Mouse (Mus musculus) liver, embryonic 15.5 days (tissue): ENCODE measurements around the gene Tle1. TPM values are rescaled to one million over a fixed set of nuclear protein-coding genes. Genes with fewer than 3 reads are reported as not detected.
A peak's percentile ranks its signal among the peaks of the same experiment; 100 is the strongest.

Experiments used
- ATAC-seq: fragments of 200-750 bp; cut with Nextera tagmentation; 2 replicates; pipeline ENCODE4 v1.8.0; 2017; ENCODE audit warnings: moderate number of reproducible peaks, mild to moderate bottlenecking, moderate library complexity; ENCODE audit not compliant: insufficient read depth
- H3K27ac ChIP-seq: fragments of 300-500 bp; sonication (generic); replicated peaks from 2 replicates; pipeline ENCODE4 v1.5.1; 2015; ENCODE audit warnings: mild to moderate bottlenecking, inconsistent platforms
- H3K27me3 ChIP-seq: fragments of 300-500 bp; sonication (generic); 2 replicates; pipeline ENCODE4 v1.6.1; 2015; ENCODE audit warnings: mild to moderate bottlenecking, inconsistent platforms
- H3K36me3 ChIP-seq: fragments of 300-500 bp; sonication (generic); replicated peaks from 2 replicates; pipeline ENCODE4 v1.6.1; 2015; ENCODE audit warnings: moderate library complexity, mild to moderate bottlenecking, inconsistent platforms
- H3K4me1 ChIP-seq: fragments of 300-500 bp; sonication (generic); replicated peaks from 2 replicates; pipeline ENCODE4 v1.6.1; 2015; ENCODE audit warnings: inconsistent platforms
- H3K4me2 ChIP-seq: fragments of 300-500 bp; sonication (generic); 2 replicates; pipeline ENCODE4 v1.6.1; 2015; ENCODE audit warnings: moderate library complexity, mild to moderate bottlenecking, inconsistent platforms
- H3K4me3 ChIP-seq: fragments of 300-500 bp; sonication (generic); replicated peaks from 2 replicates; pipeline ENCODE4 v1.5.1; 2015; ENCODE audit warnings: mild to moderate bottlenecking, inconsistent platforms
- H3K9ac ChIP-seq: fragments of 300-500 bp; sonication (generic); 2 replicates; pipeline ENCODE4 v1.6.1; 2015; ENCODE audit warnings: moderate library complexity, mild to moderate bottlenecking, inconsistent platforms
- H3K9me3 ChIP-seq: fragments of 300-500 bp; sonication (generic); replicated peaks from 2 replicates; pipeline ENCODE4 v1.6.1; 2016; ENCODE audit warnings: inconsistent platforms
- WGBS: fragments of 180-500 bp; shearing (Covaris S2); methylation state at CpG from one replicate; pipeline ENCODE4 v1.1.7; 2015; ENCODE audit warnings: mixed read lengths; ENCODE audit not compliant: insufficient replicate concordance; 5-methylcytosine and 5-hydroxymethylcytosine counted together
- polyA plus RNA-seq: library from polyadenylated mRNA; unstranded; fragments of >200 nt; fragmentation: Nextera tagmentation; extraction: Ambion mirVana; gene quantifications from 2 replicates; pipeline ENCODE4 v1.2.1, GENCODE M21; 2015

Gene Tle1
- polyA plus RNA-seq: 7.5 and 9.5 TPM in 2 replicates

GRCm38 (mm10) chr4:72200559-72201409, at the start of gene Tle1:
TSS of gene Tle1 (minus strand) at chr4:72200919.
- no peaks in the 10 kb centered on the region for H3K36me3 ChIP-seq
- WGBS: under 1% methylated on average over 107 of the region's 107 CpGs
- peak within 1 kb of the TSS; percentile 96 for H3K4me2 ChIP-seq
- no peaks in the 10 kb centered on the region for H3K9me3 ChIP-seq
- peaks cover 31% of the 10 kb centered on the region for H3K4me1 ChIP-seq
- peak within 1 kb of the TSS; percentile 74 for H3K4me3 ChIP-seq
- H3K27ac ChIP-seq: peak within 1 kb of the TSS; percentile 84
- H3K9ac ChIP-seq: peak within 1 kb of the TSS; percentile 68
- ATAC-seq: peak; percentile 92
- peaks cover 40% of the 10 kb centered on the region for H3K27me3 ChIP-seq

GRCm38 (mm10) chr4:72233584-72234219, 33.0 kb upstream of the Tle1 start:
- no peak overlapping the region for H3K4me2 ChIP-seq
- H3K27me3 ChIP-seq: no peaks in the 10 kb centered on the region
- no peaks in the 10 kb centered on the region for H3K4me1 ChIP-seq
- no peak overlapping the region for H3K27ac ChIP-seq
- no peaks in the 10 kb centered on the region for H3K36me3 ChIP-seq
- no peak overlapping the region for H3K4me3 ChIP-seq
- no peaks in the 10 kb centered on the region for H3K9me3 ChIP-seq
- no peak for ATAC-seq
- no peak overlapping the region for H3K9ac ChIP-seq
- 42% methylated on average over 4 of the region's 4 CpGs for WGBS

- Histone ChIP-seq H3K36me3 (no peaks in the 10 kb centered on the region), H3K27ac (no peak overlapping the region), H3K4me2 (no peak overlapping the region), H3K9me3 (no peaks in the 10 kb centered on the region), H3K4me3 (no peak overlapping the region), H3K27me3 (no peaks in the 10 kb centered on the region), H3K4me1 (no peaks in the 10 kb centered on the region), H3K9ac (no peak overlapping the region)
- 35% methylated on average over 3 of the region's 3 CpGs for WGBS
- ATAC-seq: no peak
These were observed 31.5 kb upstream of the Tle1 start for GRCm38 (mm10) chr4:72232206-72232605.

GRCm38 (mm10) chr4:72230832-72231231, 30.1 kb upstream of the Tle1 start:
- H3K27ac ChIP-seq: no peak overlapping the region
- H3K27me3 ChIP-seq: no peaks in the 10 kb centered on the region
- no peaks in the 10 kb centered on the region for H3K4me1 ChIP-seq
- no peak overlapping the region for H3K4me2 ChIP-seq
- no peak overlapping the region for H3K9ac ChIP-seq
- no peaks in the 10 kb centered on the region for H3K9me3 ChIP-seq
- no peak overlapping the region for H3K4me3 ChIP-seq
- no peaks in the 10 kb centered on the region for H3K36me3 ChIP-seq
- no peak for ATAC-seq

- WGBS: 57% methylated on average over 3 of the region's 3 CpGs
These were observed 20.9 kb upstream of the Tle1 start for GRCm38 (mm10) chr4:72221629-72222028.

GRCm38 (mm10) chr4:72204420-72205045, 3.8 kb upstream of the Tle1 start:
- Histone ChIP-seq H3K4me1 (peaks cover 15% of the 10 kb centered on the region), H3K4me3 (no peak overlapping the region), H3K4me2 (no peak overlapping the region), H3K36me3 (no peaks in the 10 kb centered on the region), H3K27ac (no peak overlapping the region), H3K9ac (no peak overlapping the region), H3K27me3 (peaks cover 44% of the 10 kb centered on the region), H3K9me3 (no peaks in the 10 kb centered on the region)
- ATAC-seq: no peak
- WGBS: 24% methylated on average over 6 of the region's 6 CpGs

More at GRCm38 (mm10) chr4:72221629-72222028, 20.9 kb upstream of the Tle1 start:
- Histone ChIP-seq H3K36me3 (no peaks in the 10 kb centered on the region), H3K4me3 (no peak overlapping the region), H3K4me1 (no peaks in the 10 kb centered on the region), H3K4me2 (no peak overlapping the region), H3K27me3 (no peaks in the 10 kb centered on the region), H3K9ac (no peak overlapping the region), H3K9me3 (no peaks in the 10 kb centered on the region), H3K27ac (no peak overlapping the region)
- no peak for ATAC-seq

- Histone ChIP-seq H3K4me3 (peak overlapping the region; percentile 74), H3K4me2 (peak overlapping the region; percentile 96), H3K27me3 (peaks cover 42% of the 10 kb centered on the region), H3K9ac (peak overlapping the region; percentile 44), H3K27ac (no peak overlapping the region; the same call in 1 of the 2 replicates), H3K36me3 (no peaks in the 10 kb centered on the region), H3K9me3 (no peaks in the 10 kb centered on the region), H3K4me1 (peaks cover 31% of the 10 kb centered on the region)
- no peak for ATAC-seq
- under 1% methylated on average over 24 of the region's 24 CpGs for WGBS
These were observed 837 bp upstream of the Tle1 start for GRCm38 (mm10) chr4:72201521-72201991.

- no peaks in the 10 kb centered on the region for H3K36me3 ChIP-seq
- no peak; the same call in 1 of the 2 replicates for ATAC-seq
- peak overlapping the region; percentile 84 for H3K27ac ChIP-seq
- no peaks in the 10 kb centered on the region for H3K9me3 ChIP-seq
- peak overlapping the region; percentile 68 for H3K9ac ChIP-seq
- peaks cover 35% of the 10 kb centered on the region for H3K27me3 ChIP-seq
- peak overlapping the region; percentile 96 for H3K4me2 ChIP-seq
- peak overlapping the region; percentile 74 for H3K4me3 ChIP-seq
- WGBS: under 1% methylated on average over 98 of the region's 103 CpGs
- peaks cover 37% of the 10 kb centered on the region for H3K4me1 ChIP-seq
These were observed 854 bp downstream of the Tle1 start for GRCm38 (mm10) chr4:72199571-72200558.

GRCm38 (mm10) chr4:72198877-72199411, 1.8 kb downstream of the Tle1 start:
- H3K4me1 ChIP-seq: peaks cover 37% of the 10 kb centered on the region

More at GRCm38 (mm10) chr4:72198877-72199411, 1.8 kb downstream of the Tle1 start:
- 0 out of 2 replicates have a peak, but pooled peaks cover 2% of the 10 kb centered on the region for H3K36me3 ChIP-seq
- peaks cover 26% of the 10 kb centered on the region for H3K27me3 ChIP-seq
- no peak overlapping the region for H3K27ac ChIP-seq
- no peaks in the 10 kb centered on the region for H3K9me3 ChIP-seq
- ATAC-seq: peak; percentile 30
- H3K4me2 ChIP-seq: peak overlapping the region; percentile 96
- peak overlapping the region; percentile 74 for H3K4me3 ChIP-seq
- under 1% methylated on average over 22 of the region's 22 CpGs for WGBS
- H3K9ac ChIP-seq: peak overlapping the region; percentile 68
